Mouse (Mus musculus): ENCODE results near the gene Dusp7. TPM values are rescaled to one million over a fixed set of nuclear protein-coding genes. Genes with fewer than 3 reads are reported as not detected.

Dusp7 gene
- total RNA-seq (2012; rRNA removed) = 5.4 and 5.5 TPM in 2 replicates
- 10 to 100 TPM in 1 of 2 experiments, not detected in 1; 12.2 TPM for polyA plus RNA-seq (2012; ENCODE audit: insufficient read depth in 1 of 2, insufficient read length in 2 of 2, low read depth in 1 of 2, low replicate concordance in 2 of 2, missing spikeins in 1 of 2)

DNA sequence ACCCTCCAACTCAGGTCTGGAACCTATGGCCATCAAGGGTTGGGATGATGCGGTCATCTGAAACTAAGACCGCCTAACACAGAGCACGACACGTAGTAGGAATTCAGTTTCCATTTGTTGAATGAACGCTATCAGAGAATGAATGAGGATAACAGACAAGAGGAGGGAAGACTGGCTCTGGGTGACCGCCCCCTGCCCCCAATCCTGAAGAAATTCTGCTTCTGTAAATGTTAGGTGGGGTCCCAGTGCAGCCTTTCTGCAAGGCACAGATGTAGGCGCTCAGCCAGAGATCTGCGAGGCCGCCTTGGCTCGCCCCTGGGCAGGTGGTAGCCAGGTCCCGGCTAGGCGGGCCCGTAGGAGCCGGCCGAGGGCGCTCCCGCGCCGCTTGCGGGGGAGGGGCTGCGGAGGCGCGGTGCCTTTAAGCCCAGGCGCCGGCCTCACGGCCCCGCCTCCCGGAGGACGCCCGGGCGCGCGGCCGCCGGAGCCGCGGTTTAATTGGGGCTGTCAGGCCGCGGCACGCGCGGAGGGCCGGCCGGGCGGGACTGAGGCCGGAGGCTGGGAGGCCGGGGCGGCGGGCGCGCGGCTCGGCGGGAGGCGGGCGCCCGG lies at the start of gene Dusp7:
Dusp7 (plus strand) TSS at position 521 of the 606 bp plus-strand sequence.
- peaks cover 15% of the 10 kb centered on the region for H3K79me2 ChIP-seq (ENCODE audit: control insufficient read depth, insufficient read depth, low read length, poor library complexity)
- no peaks in the 10 kb centered on the region for H3K9me3 ChIP-seq (replicated peaks; ENCODE audit: insufficient read depth, low read length)
- H3K27me3 ChIP-seq (ENCODE audit: control insufficient read depth in 1 of 2, insufficient read depth in 2 of 2, low read length in 2 of 2) = no peaks in the 10 kb centered on the region
- peak within 1 kb of the TSS; percentile 78 to 80 for H3K4me3 ChIP-seq (ENCODE audit: control insufficient read depth in 1 of 2, insufficient read depth in 1 of 2, low read depth in 2 of 2, low read length in 2 of 2)
- peak within 1 kb of the TSS; percentile 83 for H3K9ac ChIP-seq (ENCODE audit: control insufficient read depth, low read depth, low read length, poor library complexity, severe bottlenecking)
- no peak for TF ChIP-seq BHLHE40 (IDR thresholded peaks at IDR 0.05; ENCODE audit: borderline replicate concordance, low read depth, low read length)
- peak; percentile 84; the same call in 1 of the 2 replicates for TF ChIP-seq ZKSCAN1 (IDR thresholded peaks at IDR 0.05; ENCODE audit: low read depth, low read length)
- TF ChIP-seq NELFE (IDR thresholded peaks at IDR 0.05; ENCODE audit: low read depth, low read length) = peak; percentile 25
- TF ChIP-seq ZC3H11A (IDR thresholded peaks at IDR 0.05; ENCODE audit: low read depth, low read length) = no peak
- 0 out of 2 replicates have a peak, but pooled peaks have one; percentile 2 for TF ChIP-seq ETS1 (IDR thresholded peaks at IDR 0.05; ENCODE audit: low read depth, low read length)
- no peak for TF ChIP-seq SMC3 (IDR thresholded peaks at IDR 0.05; ENCODE audit: low read depth, low read length)
- no peak for TF ChIP-seq ZNF384 (IDR thresholded peaks at IDR 0.05; ENCODE audit: low read depth, low read length)
- peak; percentile 70 for TF ChIP-seq SIN3A (IDR thresholded peaks at IDR 0.05; ENCODE audit: low read length)
- TF ChIP-seq MYC (IDR thresholded peaks at IDR 0.05; ENCODE audit: low read depth, low read length) = peak; percentile 28; the same call in 1 of the 2 replicates
- TF ChIP-seq ELF1 (IDR thresholded peaks at IDR 0.05; ENCODE audit: low read depth, low read length) = no peak
- TF ChIP-seq POLR2A (IDR thresholded peaks at IDR 0.05; ENCODE audit: control insufficient read depth in 1 of 2, insufficient read depth in 1 of 2, low read depth in 1 of 2, low read length in 2 of 2, poor library complexity in 1 of 2) = peak in 1 of 2 experiments; percentile 15; a peak in 1 of 4 replicates
- 0 out of 2 replicates have a peak, but pooled peaks have one; percentile 7 for TF ChIP-seq HCFC1 (IDR thresholded peaks at IDR 0.05; ENCODE audit: low read depth, low read length)
- TF ChIP-seq MXI1 (IDR thresholded peaks at IDR 0.05; ENCODE audit: low read depth, low read length) = no peak; the same call in 1 of the 2 replicates
- TF ChIP-seq CTCF (IDR thresholded peaks at IDR 0.05 in 2 of 3, conservative IDR thresholded peaks at IDR 0.05 in 1 of 3; ENCODE audit: control insufficient read depth in 1 of 3, insufficient read depth in 1 of 3, low read depth in 2 of 3, low read length in 3 of 3, poor library complexity in 1 of 3, severe bottlenecking in 1 of 3) = 0 out of 6 replicates have a peak, but pooled peaks of 1 of the 3 experiments have one; percentile 13
- H3K4me1 ChIP-seq (ENCODE audit: control insufficient read depth in 1 of 2, insufficient read depth in 2 of 2, low read length in 2 of 2) = peaks cover 0 to 16% of the 10 kb centered on the region in 2 experiments; a peak in 2 of 4 replicates
- peak within 1 kb of the TSS; percentile 74 for H3K27ac ChIP-seq (ENCODE audit: control insufficient read depth, low read depth, low read length)
- peak; percentile 79 for DNase-seq (ENCODE audit: low read depth, low spot score)
- H3K36me3 ChIP-seq (ENCODE audit: control insufficient read depth in 1 of 2, insufficient read depth in 2 of 2, low read length in 2 of 2) = peaks cover 0 to 4% of the 10 kb centered on the region in 2 experiments; a peak in 2 of 4 replicates

- no peak overlapping the region for H3K9ac ChIP-seq (ENCODE audit: control insufficient read depth, low read depth, low read length, poor library complexity, severe bottlenecking)
- H3K36me3 ChIP-seq (ENCODE audit: control insufficient read depth in 1 of 2, insufficient read depth in 2 of 2, low read length in 2 of 2) = peaks cover 0 to 2% of the 10 kb centered on the region in 2 experiments; a peak in 1 of 4 replicates
- no peak overlapping the region for H3K4me3 ChIP-seq (ENCODE audit: control insufficient read depth in 1 of 2, insufficient read depth in 1 of 2, low read depth in 2 of 2, low read length in 2 of 2)
- no peak for DNase-seq (ENCODE audit: low read depth, low spot score)
- peaks cover 0 to 3% of the 10 kb centered on the region in 2 experiments; a peak in 2 of 4 replicates for H3K4me1 ChIP-seq (ENCODE audit: control insufficient read depth in 1 of 2, insufficient read depth in 2 of 2, low read length in 2 of 2)
- no peak overlapping the region for H3K27ac ChIP-seq (ENCODE audit: control insufficient read depth, low read depth, low read length)
- TF ChIP-seq MAFK (IDR thresholded peaks at IDR 0.05; ENCODE audit: borderline replicate concordance, low read depth, low read length) (no peak), ZKSCAN1 (IDR thresholded peaks at IDR 0.05; ENCODE audit: low read depth, low read length) (no peak), GABPA (IDR thresholded peaks at IDR 0.05; ENCODE audit: low read depth, low read length) (no peak), NELFE (IDR thresholded peaks at IDR 0.05; ENCODE audit: low read depth, low read length) (no peak), ETS1 (IDR thresholded peaks at IDR 0.05; ENCODE audit: low read depth, low read length) (no peak), MYB (IDR thresholded peaks at IDR 0.05; ENCODE audit: low read depth, low read length) (no peak), POLR2A (IDR thresholded peaks at IDR 0.05; ENCODE audit: control insufficient read depth in 1 of 2, insufficient read depth in 1 of 2, low read depth in 1 of 2, low read length in 2 of 2, poor library complexity in 1 of 2) (no peak), JUND (IDR thresholded peaks at IDR 0.05; ENCODE audit: low read depth, low read length) (no peak), MAZ (IDR thresholded peaks at IDR 0.05; ENCODE audit: low read depth, low read length) (no peak), HCFC1 (IDR thresholded peaks at IDR 0.05; ENCODE audit: low read depth, low read length) (no peak), CHD2 (IDR thresholded peaks at IDR 0.05; ENCODE audit: low read length) (no peak), TAL1 (IDR thresholded peaks at IDR 0.05; ENCODE audit: low read length) (no peak), USF1 (IDR thresholded peaks at IDR 0.05; ENCODE audit: low read depth, low read length) (no peak), SMC3 (IDR thresholded peaks at IDR 0.05; ENCODE audit: low read depth, low read length) (no peak), TCF12 (IDR thresholded peaks at IDR 0.05; ENCODE audit: low read depth, low read length) (no peak), BHLHE40 (IDR thresholded peaks at IDR 0.05; ENCODE audit: borderline replicate concordance, low read depth, low read length) (no peak)
- H3K27me3 ChIP-seq (ENCODE audit: control insufficient read depth in 1 of 2, insufficient read depth in 2 of 2, low read length in 2 of 2) = no peaks in the 10 kb centered on the region
- no peaks in the 10 kb centered on the region for H3K9me3 ChIP-seq (replicated peaks; ENCODE audit: insufficient read depth, low read length)
- no peaks in the 10 kb centered on the region for H3K79me2 ChIP-seq (ENCODE audit: control insufficient read depth, insufficient read depth, low read length, poor library complexity)
Measured at GRCm38 (mm10) chr9:106319095-106319494, 49.3 kb upstream of the Dusp7 start.
